Mouse (Mus musculus): ENCODE results near the gene Podnl1.

DNA sequence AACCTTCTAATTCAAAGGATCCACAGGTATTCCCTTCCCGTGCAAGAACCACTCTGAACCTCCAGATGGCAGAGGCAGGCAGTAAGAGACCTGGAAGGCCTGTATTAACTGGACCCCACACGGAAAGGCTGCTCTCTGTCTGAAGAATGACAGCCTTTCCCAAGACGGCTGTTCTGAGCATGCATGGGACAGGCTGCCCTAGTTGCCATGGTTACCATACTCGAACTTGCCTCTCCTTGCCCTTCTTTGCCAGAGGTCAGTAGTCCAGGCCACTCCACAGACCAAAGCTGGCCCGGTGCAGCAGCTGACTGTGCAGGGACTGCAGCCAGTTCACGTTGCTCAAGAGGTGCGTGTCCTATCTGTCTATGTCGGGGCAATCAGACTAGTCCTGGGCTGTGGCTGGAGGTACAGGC lies 42.0 kb upstream of the Podnl1 start:
- no peak for TF ChIP-seq CTCF (IDR thresholded peaks at IDR 0.05; ENCODE audit: control insufficient read depth, insufficient read depth, low read length)
- no peak for TF ChIP-seq POLR2A (IDR thresholded peaks at IDR 0.05; ENCODE audit: borderline replicate concordance, control insufficient read depth, low read depth, low read length)

Measured in bone marrow, adult 2 months (tissue).